Mouse (Mus musculus) intestine, embryonic 16.5 days (tissue): ENCODE data around the gene Ehd4. TPM values are rescaled to one million over a fixed set of nuclear protein-coding genes. Genes with fewer than 3 reads are reported as not detected.

Experiments used
- ATAC-seq: fragments of 200-750 bp; cut with Nextera tagmentation; 2 replicates; pipeline ENCODE4 v1.8.0; 2017; ENCODE audit warnings: moderate TSS enrichment, moderate library complexity
- H3K27ac ChIP-seq: fragments of 300-500 bp; sonication (generic); 2 replicates; pipeline ENCODE4 v1.5.1; 2014; ENCODE audit warnings: mild to moderate bottlenecking, low read length
- H3K27me3 ChIP-seq: fragments of 300-500 bp; sonication (generic); replicated peaks from 2 replicates; pipeline ENCODE4 v1.6.1; 2014; ENCODE audit warnings: low read length, control low read depth, mixed read lengths; ENCODE audit not compliant: control insufficient read depth, insufficient read depth
- H3K36me3 ChIP-seq: fragments of 300-500 bp; sonication (generic); 2 replicates; pipeline ENCODE4 v1.6.1; 2014; ENCODE audit warnings: low read length, control low read depth; ENCODE audit not compliant: control insufficient read depth, insufficient read depth
- H3K4me1 ChIP-seq: fragments of 300-500 bp; sonication (generic); 2 replicates; pipeline ENCODE4 v1.6.1; 2014; ENCODE audit warnings: low read length, control low read depth, mixed read lengths; ENCODE audit not compliant: control insufficient read depth, insufficient read depth
- H3K4me2 ChIP-seq: fragments of 300-500 bp; sonication (generic); 2 replicates; pipeline ENCODE4 v1.6.1; 2014; ENCODE audit warnings: low read depth, low read length, control low read depth
- H3K4me3 ChIP-seq: fragments of 300-500 bp; sonication (generic); 2 replicates; pipeline ENCODE4 v1.5.1; 2014; ENCODE audit warnings: mild to moderate bottlenecking, low read length
- H3K9ac ChIP-seq: fragments of 300-500 bp; sonication (generic); 2 replicates; pipeline ENCODE4 v1.6.1; 2014; ENCODE audit warnings: low read depth, low read length
- H3K9me3 ChIP-seq: fragments of 300-500 bp; sonication (generic); 2 replicates; pipeline ENCODE4 v1.6.1; 2016; ENCODE audit warnings: low read length, control low read depth; ENCODE audit not compliant: control insufficient read depth
- WGBS: fragments of 180-500 bp; shearing (Covaris S2); extraction: QIAGEN DNeasy Blood & Tissue Kit; methylation state at CpG from one replicate; pipeline ENCODE4 v1.1.7; 2014; 5-methylcytosine and 5-hydroxymethylcytosine counted together
- polyA plus RNA-seq: library from polyadenylated mRNA; unstranded; fragments of >200 nt; fragmentation: Nextera tagmentation; extraction: Ambion mirVana; gene quantifications from 2 replicates; pipeline ENCODE4 v1.2.1, GENCODE M21; 2015

Ehd4 gene
- polyA plus RNA-seq, 1 experiment from 2014 or later = 46.0 TPM

GRCm38 (mm10) chr2:120149634-120150033 lies 4.8 kb downstream of the Ehd4 start:
- Histone ChIP-seq H3K9me3 (no peaks in the 10 kb centered on the region), H3K36me3 (no peaks in the 10 kb centered on the region), H3K4me3 (no peak overlapping the region), H3K9ac (no peak overlapping the region), H3K27ac (no peak overlapping the region), H3K4me2 (no peak overlapping the region), H3K27me3 (no peaks in the 10 kb centered on the region), H3K4me1 (no peaks in the 10 kb centered on the region)
- no peak for ATAC-seq
- 91% methylated on average over 7 of the region's 7 CpGs for WGBS

DNA sequence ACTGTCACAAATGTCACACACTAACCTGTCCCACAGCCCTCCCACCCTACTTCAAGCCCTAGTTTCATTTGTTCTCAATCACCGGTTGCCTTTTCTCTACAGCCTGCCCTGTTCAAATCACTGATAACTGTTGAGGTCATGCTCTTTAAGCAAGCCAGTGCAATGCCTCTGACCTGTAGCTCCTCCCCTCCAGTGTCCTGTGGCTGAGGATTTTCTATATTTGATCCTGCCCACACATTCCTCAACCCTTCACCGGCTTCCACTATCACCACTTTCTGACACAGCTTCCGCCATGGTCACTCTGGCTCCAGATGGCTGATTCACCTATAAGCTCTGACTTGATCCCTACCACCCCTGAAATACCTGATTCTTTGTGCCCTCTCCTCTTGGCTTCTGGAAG lies 6.4 kb downstream of the Ehd4 start:
- Histone ChIP-seq H3K27ac (no peak overlapping the region), H3K9me3 (no peaks in the 10 kb centered on the region), H3K4me2 (no peak overlapping the region), H3K4me1 (no peaks in the 10 kb centered on the region), H3K4me3 (no peak overlapping the region), H3K36me3 (no peaks in the 10 kb centered on the region), H3K27me3 (no peaks in the 10 kb centered on the region), H3K9ac (no peak overlapping the region)
- no peak for ATAC-seq
- 70% methylated on average over 3 of the region's 3 CpGs for WGBS

DNA sequence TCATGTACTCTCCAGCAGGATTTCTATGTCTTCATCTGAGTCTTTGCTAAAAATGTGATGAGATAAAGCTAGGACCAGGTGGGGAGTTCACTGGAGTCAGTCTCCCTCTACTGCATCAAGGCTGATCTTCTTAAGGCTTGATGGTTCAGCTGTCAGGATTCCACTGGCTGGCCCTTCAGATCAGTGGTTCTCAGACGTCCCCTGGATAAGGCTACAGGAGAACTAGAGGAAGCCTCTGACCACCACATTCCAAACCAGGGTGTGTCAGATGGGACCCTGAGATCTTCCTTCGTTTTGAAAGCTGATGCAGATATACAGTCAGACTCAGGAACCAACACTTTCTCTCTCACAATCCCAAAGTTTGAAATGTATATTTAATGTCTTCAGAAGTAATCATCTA lies 7.0 kb downstream of the Ehd4 start:
- WGBS = 34% methylated on average over 2 of the region's 2 CpGs
- no peaks in the 10 kb centered on the region for H3K9me3 ChIP-seq
- H3K36me3 ChIP-seq = no peaks in the 10 kb centered on the region
- no peaks in the 10 kb centered on the region for H3K27me3 ChIP-seq
- H3K4me3 ChIP-seq = no peak overlapping the region
- H3K27ac ChIP-seq = no peak overlapping the region
- H3K9ac ChIP-seq = no peak overlapping the region
- no peak for ATAC-seq
- no peaks in the 10 kb centered on the region for H3K4me1 ChIP-seq
- no peak overlapping the region for H3K4me2 ChIP-seq

DNA sequence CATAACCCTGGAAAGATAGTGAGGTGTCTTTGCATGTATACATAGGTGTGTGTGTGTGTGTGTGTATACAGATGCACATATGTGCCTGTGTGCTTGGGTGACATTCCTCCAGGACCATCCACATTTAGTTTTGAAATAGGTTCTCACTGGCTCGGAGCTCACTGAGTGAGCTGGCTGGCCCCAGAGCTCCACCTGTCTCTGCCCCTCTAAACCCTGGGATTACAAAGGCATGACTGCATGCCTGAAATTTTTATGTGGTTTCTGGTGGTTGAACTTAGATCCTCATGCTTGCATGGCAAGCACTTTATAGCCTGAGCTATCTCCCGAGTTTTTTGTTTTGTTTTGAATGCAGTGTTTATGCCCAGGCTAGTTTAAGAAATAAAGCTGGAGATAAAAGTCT lies 7.9 kb downstream of the Ehd4 start:
- no peak for ATAC-seq
- Histone ChIP-seq H3K27me3 (no peaks in the 10 kb centered on the region), H3K27ac (no peak overlapping the region), H3K9ac (no peak overlapping the region), H3K4me3 (no peak overlapping the region), H3K4me2 (no peak overlapping the region), H3K4me1 (no peaks in the 10 kb centered on the region), H3K9me3 (no peaks in the 10 kb centered on the region), H3K36me3 (no peaks in the 10 kb centered on the region)
- 69% methylated on average over 2 of the region's 2 CpGs for WGBS

DNA sequence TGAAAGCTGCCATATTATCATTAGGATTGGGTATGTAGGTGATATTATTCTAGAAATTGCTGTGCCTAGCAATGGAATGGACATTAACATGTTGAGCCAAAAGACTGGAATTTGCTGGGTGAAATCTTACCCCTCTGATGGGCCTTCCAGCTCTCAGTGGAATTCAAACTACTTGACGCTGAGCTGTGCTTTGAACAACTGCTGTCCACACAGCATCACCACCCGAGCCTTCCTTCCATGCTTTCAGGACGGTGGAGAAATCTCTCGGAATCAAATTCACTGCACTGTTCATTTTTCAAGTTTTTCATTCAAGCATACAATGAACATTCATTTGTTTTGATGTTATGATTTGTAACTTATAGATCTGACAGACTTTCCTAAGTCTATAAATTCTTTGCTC lies 10.0 kb downstream of the Ehd4 start:
- Histone ChIP-seq H3K27me3 (no peaks in the 10 kb centered on the region), H3K4me3 (no peak overlapping the region), H3K27ac (no peak overlapping the region), H3K4me1 (peaks cover 7% of the 10 kb centered on the region; the same call in 1 of the 2 replicates), H3K9ac (no peak overlapping the region), H3K9me3 (no peaks in the 10 kb centered on the region), H3K36me3 (no peaks in the 10 kb centered on the region), H3K4me2 (no peak overlapping the region)
- no peak for ATAC-seq
- WGBS = 86% methylated on average over 4 of the region's 4 CpGs

- Histone ChIP-seq H3K4me1 (peaks cover 7% of the 10 kb centered on the region; the same call in 1 of the 2 replicates), H3K4me3 (no peak overlapping the region), H3K36me3 (no peaks in the 10 kb centered on the region), H3K9me3 (no peaks in the 10 kb centered on the region), H3K27ac (no peak overlapping the region), H3K9ac (no peak overlapping the region), H3K4me2 (no peak overlapping the region), H3K27me3 (no peaks in the 10 kb centered on the region)
- ATAC-seq = no peak
- 75% methylated on average over 5 of the region's 5 CpGs for WGBS
Observed at GRCm38 (mm10) chr2:120142336-120142735, 12.1 kb downstream of the Ehd4 start.

DNA sequence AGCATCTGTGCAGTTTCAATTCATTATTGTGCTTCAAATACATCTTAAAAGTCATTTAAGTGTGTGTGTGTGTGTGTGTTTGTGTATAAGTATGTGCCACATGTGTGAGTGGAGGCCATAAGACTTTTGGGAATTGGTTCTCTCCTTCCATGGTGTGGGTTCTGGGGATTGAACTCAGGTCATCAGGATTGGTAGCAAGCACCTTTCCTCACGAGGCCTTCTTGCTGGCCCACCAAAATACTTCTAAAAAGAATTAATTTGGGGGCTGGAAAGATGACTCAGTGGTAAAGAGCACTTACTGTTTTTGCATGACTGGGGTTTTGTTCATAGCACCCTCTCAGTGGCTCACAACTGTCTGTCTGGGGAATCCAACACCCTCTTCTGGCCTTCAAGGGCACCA lies 12.7 kb downstream of the Ehd4 start:
- 88% methylated on average over 1 of the region's 1 CpGs for WGBS
- no peak overlapping the region for H3K27ac ChIP-seq
- H3K4me2 ChIP-seq = no peak overlapping the region
- no peaks in the 10 kb centered on the region for H3K36me3 ChIP-seq
- H3K9me3 ChIP-seq = no peaks in the 10 kb centered on the region
- no peak overlapping the region for H3K9ac ChIP-seq
- ATAC-seq = no peak
- H3K4me3 ChIP-seq = no peak overlapping the region
- peaks cover 7% of the 10 kb centered on the region; the same call in 1 of the 2 replicates for H3K4me1 ChIP-seq
- no peaks in the 10 kb centered on the region for H3K27me3 ChIP-seq

- H3K9ac ChIP-seq = no peak overlapping the region
- no peaks in the 10 kb centered on the region for H3K36me3 ChIP-seq
- H3K27ac ChIP-seq = no peak overlapping the region
- H3K4me2 ChIP-seq = no peak overlapping the region
- WGBS = 81% methylated on average over 5 of the region's 5 CpGs
- ATAC-seq = no peak
- H3K9me3 ChIP-seq = no peaks in the 10 kb centered on the region
- H3K27me3 ChIP-seq = no peaks in the 10 kb centered on the region
- no peak overlapping the region for H3K4me3 ChIP-seq
- H3K4me1 ChIP-seq = peaks cover 7% of the 10 kb centered on the region; the same call in 1 of the 2 replicates
Observed at GRCm38 (mm10) chr2:120140326-120140725, 14.1 kb downstream of the Ehd4 start.

DNA sequence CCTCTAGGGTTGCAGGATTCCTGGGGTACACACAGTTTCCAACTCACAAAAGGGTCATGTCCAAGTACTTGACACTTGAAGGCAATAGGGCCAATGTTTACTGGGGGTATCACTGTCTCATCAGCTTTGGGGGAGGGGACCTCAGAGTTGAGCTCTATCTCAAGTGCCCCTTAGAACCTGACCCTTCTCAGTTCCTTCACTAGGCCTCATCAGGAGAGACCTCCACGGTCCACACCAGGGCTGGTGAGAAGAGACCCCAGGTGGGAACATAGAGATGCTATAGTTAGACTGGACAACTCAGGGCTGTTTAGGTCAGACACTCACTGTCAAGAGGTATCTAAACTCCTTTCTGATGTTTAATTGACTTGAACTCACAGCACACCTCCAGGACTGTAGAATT lies 15.3 kb downstream of the Ehd4 start:
- Histone ChIP-seq H3K27ac (no peak overlapping the region), H3K4me2 (no peak overlapping the region), H3K36me3 (no peaks in the 10 kb centered on the region), H3K9ac (no peak overlapping the region), H3K4me1 (peaks cover 11% of the 10 kb centered on the region; the same call in 1 of the 2 replicates), H3K4me3 (no peak overlapping the region), H3K27me3 (no peaks in the 10 kb centered on the region), H3K9me3 (no peaks in the 10 kb centered on the region)
- 81% methylated on average over 1 of the region's 1 CpGs for WGBS
- no peak for ATAC-seq

DNA sequence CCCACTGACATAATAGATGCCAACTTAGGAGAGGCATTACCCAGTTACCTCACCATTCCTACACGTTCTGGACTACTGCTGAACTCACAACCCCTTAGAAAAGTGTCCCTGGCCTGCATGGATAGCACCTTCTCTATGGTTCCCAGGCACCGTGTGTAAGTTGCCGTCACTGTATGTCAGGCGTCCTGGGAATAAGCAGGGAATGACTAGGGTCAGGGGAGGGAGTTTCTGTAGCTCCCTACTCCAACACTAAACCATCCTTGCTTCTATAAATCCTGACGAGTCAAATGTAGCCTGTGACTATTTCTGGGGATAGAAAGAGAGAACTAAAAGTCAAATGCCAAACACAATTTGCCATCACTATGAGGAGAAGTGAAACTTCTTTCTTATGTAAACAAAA lies 17.1 kb downstream of the Ehd4 start:
- H3K27me3 ChIP-seq = no peaks in the 10 kb centered on the region
- no peak overlapping the region for H3K27ac ChIP-seq
- H3K9ac ChIP-seq = no peak overlapping the region
- 67% methylated on average over 5 of the region's 5 CpGs for WGBS
- peaks cover 12% of the 10 kb centered on the region; the same call in 1 of the 2 replicates for H3K4me1 ChIP-seq
- H3K36me3 ChIP-seq = no peaks in the 10 kb centered on the region
- no peak overlapping the region for H3K4me2 ChIP-seq
- H3K4me3 ChIP-seq = no peak overlapping the region
- ATAC-seq = no peak
- H3K9me3 ChIP-seq = no peaks in the 10 kb centered on the region
